ENCODE assay signal across 8 mouse cellular contexts in genomic region chr5:77114817-77115731, GRCm38 (mm10). TPM values are rescaled to one million over a fixed set of nuclear protein-coding genes. Genes with fewer than 3 reads are reported as not detected.
DNase-seq lines count a peak whose midpoint lies in the region; ATAC-seq and TF ChIP-seq lines count a peak whose summit lies in the region.

TSS of gene Hopx (minus strand) at chr5:77115121.

- peaks cover 79% of the 10 kb centered on the region for H3K27me3 ChIP-seq in forebrain, embryonic 13.5 days
- H3K27me3 ChIP-seq in heart, embryonic 13.5 days (replicated peaks): no peaks in the 10 kb centered on the region
- H3K27me3 ChIP-seq in limb, embryonic 13.5 days: 0 out of 2 replicates have a peak, but pooled peaks cover 2% of the 10 kb centered on the region
- H3K27me3 ChIP-seq in liver, postnatal 0 days (ENCODE audit: insufficient read depth, low read length): no peaks in the 10 kb centered on the region

- peak; percentile 61 to 70 for DNase-seq in urinary bladder, adult 18-20 months (ENCODE audit: low spot score in 2 of 2)
- no peak for DNase-seq in urinary bladder, postnatal 10 days (ENCODE audit: low spot score)
- peak; percentile 77 for DNase-seq in kidney, adult 9 months
- peak; percentile 47 for DNase-seq in retina, embryonic 14.5 days (ENCODE audit: low spot score)
- DNase-seq in liver, postnatal 0 days: no peak

- H3K4me2 ChIP-seq in forebrain, embryonic 13.5 days: peak within 1 kb of the TSS; percentile 44
- peak within 1 kb of the TSS; percentile 68 for H3K4me2 ChIP-seq in heart, embryonic 13.5 days
- H3K4me2 ChIP-seq in limb, embryonic 13.5 days (replicated peaks): peak within 1 kb of the TSS; percentile 47
- no peak within 1 kb of the TSS for H3K4me2 ChIP-seq in liver, postnatal 0 days (ENCODE audit: low read depth, low read length)

- 22% methylated on average over 33 of the region's 33 CpGs for WGBS in forebrain, embryonic 13.5 days
- WGBS in heart, embryonic 13.5 days: 21% methylated on average over 33 of the region's 33 CpGs
- 33% methylated on average over 33 of the region's 33 CpGs for WGBS in limb, embryonic 13.5 days
- WGBS in liver, postnatal 0 days (ENCODE audit: insufficient replicate concordance): 58% methylated on average over 33 of the region's 33 CpGs

- TF ChIP-seq CTCF in liver, postnatal 0 days (IDR thresholded peaks at IDR 0.05; ENCODE audit: low read depth): no peak

- H3K4me1 ChIP-seq in forebrain, embryonic 13.5 days: peaks cover 20% of the 10 kb centered on the region
- peaks cover 39% of the 10 kb centered on the region for H3K4me1 ChIP-seq in heart, embryonic 13.5 days
- H3K4me1 ChIP-seq in limb, embryonic 13.5 days: peaks cover 15% of the 10 kb centered on the region
- peaks cover 11% of the 10 kb centered on the region for H3K4me1 ChIP-seq in liver, postnatal 0 days (ENCODE audit: insufficient read depth)

- H3K4me3 ChIP-seq in forebrain, embryonic 13.5 days: 0 out of 2 replicates have a peak within 1 kb of the TSS, but pooled peaks have one; percentile 2
- H3K4me3 ChIP-seq in heart, embryonic 13.5 days: peak within 1 kb of the TSS; percentile 54
- H3K4me3 ChIP-seq in limb, embryonic 13.5 days: 0 out of 2 replicates have a peak within 1 kb of the TSS, but pooled peaks have one; percentile 3
- no peak within 1 kb of the TSS for H3K4me3 ChIP-seq in liver, postnatal 0 days (ENCODE audit: low read depth, low read length)

- no peaks in the 10 kb centered on the region for H3K36me3 ChIP-seq in forebrain, embryonic 13.5 days (ENCODE audit: poor library complexity, severe bottlenecking)
- H3K36me3 ChIP-seq in heart, embryonic 13.5 days: no peaks in the 10 kb centered on the region
- no peaks in the 10 kb centered on the region for H3K36me3 ChIP-seq in limb, embryonic 13.5 days
- H3K36me3 ChIP-seq in liver, postnatal 0 days (replicated peaks; ENCODE audit: insufficient read depth, low read length): no peaks in the 10 kb centered on the region

- H3K9ac ChIP-seq in forebrain, embryonic 13.5 days: peak within 1 kb of the TSS; percentile 1
- peak within 1 kb of the TSS; percentile 85 for H3K9ac ChIP-seq in heart, embryonic 13.5 days
- H3K9ac ChIP-seq in limb, embryonic 13.5 days: peak within 1 kb of the TSS; percentile 31; the same call in 1 of the 2 replicates
- no peak within 1 kb of the TSS for H3K9ac ChIP-seq in liver, postnatal 0 days (replicated peaks)

- ATAC-seq in forebrain, embryonic 13.5 days: peak; percentile 64
- peak; percentile 81 for ATAC-seq in heart, embryonic 13.5 days (ENCODE audit: extremely low read depth, insufficient number of reproducible peaks, low FRiP score, low TSS enrichment)
- ATAC-seq in limb, embryonic 13.5 days (ENCODE audit: low FRiP score, low read depth): peak; percentile 57
- no peak for ATAC-seq in liver, postnatal 0 days

- H3K9me3 ChIP-seq in forebrain, embryonic 13.5 days (replicated peaks): no peaks in the 10 kb centered on the region
- H3K9me3 ChIP-seq in heart, embryonic 13.5 days: no peaks in the 10 kb centered on the region
- no peaks in the 10 kb centered on the region for H3K9me3 ChIP-seq in limb, embryonic 13.5 days
- no peaks in the 10 kb centered on the region for H3K9me3 ChIP-seq in liver, postnatal 0 days (ENCODE audit: low read length)

- no peak for TF ChIP-seq EP300 in liver, postnatal 0 days (IDR thresholded peaks at IDR 0.05; ENCODE audit: low read depth)

- peak within 1 kb of the TSS; percentile 1; the same call in 1 of the 2 replicates for H3K27ac ChIP-seq in forebrain, embryonic 13.5 days
- peak within 1 kb of the TSS; percentile 97 for H3K27ac ChIP-seq in heart, embryonic 13.5 days (replicated peaks)
- peak within 1 kb of the TSS; percentile 52; the same call in 1 of the 2 replicates for H3K27ac ChIP-seq in limb, embryonic 13.5 days
- no peak within 1 kb of the TSS for H3K27ac ChIP-seq in liver, postnatal 0 days (ENCODE audit: low read depth)

RNA-seq across cellular contexts. Expression of gene Hopx, which starts in this region (rescaled TPM):
- 1.4 and 1.5 TPM in 2 replicates for polyA plus RNA-seq in forebrain, embryonic 13.5 days (2015; fragmentation: Nextera tagmentation; extraction: Ambion mirVana)
- polyA plus RNA-seq in heart, embryonic 13.5 days (2015; fragmentation: Nextera tagmentation; extraction: Ambion mirVana): 12.6 and 16.4 TPM in 2 replicates
- 0.45 and 0.68 TPM in 2 replicates for polyA plus RNA-seq in limb, embryonic 13.5 days (2015; fragmentation: Nextera tagmentation; extraction: Ambion mirVana)
- polyA plus RNA-seq in liver, postnatal 0 days (2015; fragmentation: Nextera tagmentation; extraction: Ambion mirVana): 0.78 and 0.95 TPM in 2 replicates

Comparison
In these comparisons a context has a peak if more than half of its experiments do, and no peak if none do; other contexts are left out.
1. DNase-seq: peak in urinary bladder, adult 18-20 months (2 of 2), kidney, adult 9 months (single experiment) and retina, embryonic 14.5 days (single experiment); none in urinary bladder, postnatal 10 days (single experiment) and liver, postnatal 0 days (single experiment).
2. Peak in ATAC-seq, H3K4me3 ChIP-seq, H3K27ac ChIP-seq, H3K9ac ChIP-seq and H3K4me2 ChIP-seq in limb, embryonic 13.5 days; RNA of the gene not detected or under 1 TPM.